Mouse (Mus musculus): Measurements from ENCODE around the gene Smim7. TPM values are rescaled to one million over a fixed set of nuclear protein-coding genes. Genes with fewer than 3 reads are reported as not detected.

Gene Smim7
- total and polyA plus RNA-seq, 3 experiments: 53.7 to 142 (median 114) TPM

- Histone ChIP-seq H3K9ac (ENCODE audit: low read depth, low read length) (no peak overlapping the region), H3K27me3 (ENCODE audit: control insufficient read depth, insufficient read depth, low read length) (no peaks in the 10 kb centered on the region), H3K4me3 (no peak overlapping the region), H3K79me2 (replicated peaks; ENCODE audit: control insufficient read depth, insufficient read depth, low read length) (no peaks in the 10 kb centered on the region), H3K27ac (no peak overlapping the region), H3K4me1 (ENCODE audit: control insufficient read depth, insufficient read depth, low read length) (no peaks in the 10 kb centered on the region), H3K36me3 (ENCODE audit: control insufficient read depth, insufficient read depth, low read length) (no peaks in the 10 kb centered on the region)
- no peak for DNase-seq
- WGBS: 73% methylated on average over 4 of the region's 4 CpGs
- no peak for TF ChIP-seq CTCF (IDR thresholded peaks at IDR 0.05)
- no peak for TF ChIP-seq EP300 (IDR thresholded peaks at IDR 0.05; ENCODE audit: insufficient read depth, low read depth, low read length)
- no peak for TF ChIP-seq POLR2A (IDR thresholded peaks at IDR 0.05; ENCODE audit: insufficient read depth, low read depth, low read length)
- intact Hi-C loops (cut with DNase I): no loop called here
These were observed 15.1 kb downstream of the Smim7 start for GRCm38 (mm10) chr8:72555770-72556169.

- Histone ChIP-seq H3K9ac (ENCODE audit: low read depth, low read length) (peak overlapping the region; percentile 80), H3K79me2 (replicated peaks; ENCODE audit: control insufficient read depth, insufficient read depth, low read length) (peaks cover 8% of the 10 kb centered on the region), H3K4me3 (peak overlapping the region; percentile 65), H3K27me3 (ENCODE audit: control insufficient read depth, insufficient read depth, low read length) (no peaks in the 10 kb centered on the region), H3K36me3 (ENCODE audit: control insufficient read depth, insufficient read depth, low read length) (peaks cover 17% of the 10 kb centered on the region), H3K27ac (peak overlapping the region; percentile 85), H3K4me1 (ENCODE audit: control insufficient read depth, insufficient read depth, low read length) (peaks cover 2% of the 10 kb centered on the region)
- TF ChIP-seq EP300 (IDR thresholded peaks at IDR 0.05; ENCODE audit: insufficient read depth, low read depth, low read length) (no peak), POLR2A (IDR thresholded peaks at IDR 0.05; ENCODE audit: insufficient read depth, low read depth, low read length) (no peak), CTCF (IDR thresholded peaks at IDR 0.05) (no peak)
- intact Hi-C loops (cut with DNase I): loop anchor here (5.0 kb wide), 2 partner anchors 72 to 127 kb away; partner anchors contain the start of genes Cherp and Eps15l1
- 5% methylated on average over 5 of the region's 5 CpGs for WGBS
- peak in 1 of 2 experiments; percentile 21 for DNase-seq
These were observed 21.5 kb downstream of the Smim7 start for GRCm38 (mm10) chr8:72549314-72549892.

- peak overlapping the region; percentile 80 for H3K9ac ChIP-seq (ENCODE audit: low read depth, low read length)
- WGBS: under 1% methylated on average over 44 of the region's 45 CpGs
- peak overlapping the region; percentile 65 for H3K4me3 ChIP-seq
- no peak for TF ChIP-seq CTCF (IDR thresholded peaks at IDR 0.05)
- 0 out of 2 replicates have a peak, but pooled peaks have one; percentile 6 for TF ChIP-seq POLR2A (IDR thresholded peaks at IDR 0.05; ENCODE audit: insufficient read depth, low read depth, low read length)
- no peak for TF ChIP-seq EP300 (IDR thresholded peaks at IDR 0.05; ENCODE audit: insufficient read depth, low read depth, low read length)
- no peak for DNase-seq
- peaks cover 8% of the 10 kb centered on the region for H3K79me2 ChIP-seq (replicated peaks; ENCODE audit: control insufficient read depth, insufficient read depth, low read length)
- no peaks in the 10 kb centered on the region for H3K27me3 ChIP-seq (ENCODE audit: control insufficient read depth, insufficient read depth, low read length)
- H3K4me1 ChIP-seq (ENCODE audit: control insufficient read depth, insufficient read depth, low read length): peaks cover 4% of the 10 kb centered on the region
- peaks cover 17% of the 10 kb centered on the region for H3K36me3 ChIP-seq (ENCODE audit: control insufficient read depth, insufficient read depth, low read length)
- intact Hi-C loops (cut with DNase I): loop anchor here (1.0 to 5.0 kb wide), 4 partner anchors 23 to 126 kb away; partner anchors contain the start of genes Cherp, Eps15l1, Slc35e1 and Smim7
- H3K27ac ChIP-seq: peak overlapping the region; percentile 85
These were observed 22.1 kb downstream of the Smim7 start for GRCm38 (mm10) chr8:72548644-72549313.

- peak; percentile 97 to 100 for DNase-seq
- H3K4me1 ChIP-seq (ENCODE audit: control insufficient read depth, insufficient read depth, low read length): peaks cover 6% of the 10 kb centered on the region
- intact Hi-C loops (cut with DNase I): loop anchor here (1.0 to 5.0 kb wide), 4 partner anchors 23 to 126 kb away; partner anchors contain the start of genes Cherp, Eps15l1, Slc35e1 and Smim7
- no peaks in the 10 kb centered on the region for H3K27me3 ChIP-seq (ENCODE audit: control insufficient read depth, insufficient read depth, low read length)
- H3K36me3 ChIP-seq (ENCODE audit: control insufficient read depth, insufficient read depth, low read length): peaks cover 17% of the 10 kb centered on the region
- WGBS: under 1% methylated on average over 89 of the region's 92 CpGs
- TF ChIP-seq CTCF (IDR thresholded peaks at IDR 0.05) (no peak; the same call in 1 of the 2 replicates), EP300 (IDR thresholded peaks at IDR 0.05; ENCODE audit: insufficient read depth, low read depth, low read length) (0 out of 2 replicates have a peak, but pooled peaks have one; percentile 44), POLR2A (IDR thresholded peaks at IDR 0.05; ENCODE audit: insufficient read depth, low read depth, low read length) (peak; percentile 73)
- H3K9ac ChIP-seq (ENCODE audit: low read depth, low read length): peak within 1 kb of the TSS; percentile 97
- peak within 1 kb of the TSS; percentile 93 for H3K27ac ChIP-seq
- H3K79me2 ChIP-seq (replicated peaks; ENCODE audit: control insufficient read depth, insufficient read depth, low read length): peaks cover 10% of the 10 kb centered on the region
- peak within 1 kb of the TSS; percentile 65 for H3K4me3 ChIP-seq
These were observed 22.9 kb downstream of the Smim7 start, which contains the start of gene Med26 for GRCm38 (mm10) chr8:72547802-72548643. TSS of gene Med26 (minus strand) at chr8:72548270.

- intact Hi-C loops (cut with DNase I): loop anchor here (5.0 kb wide), 2 partner anchors 70 to 125 kb away; partner anchors contain the start of genes Cherp and Eps15l1
- peaks cover 17% of the 10 kb centered on the region for H3K36me3 ChIP-seq (ENCODE audit: control insufficient read depth, insufficient read depth, low read length)
- H3K79me2 ChIP-seq (replicated peaks; ENCODE audit: control insufficient read depth, insufficient read depth, low read length): peaks cover 12% of the 10 kb centered on the region
- peak overlapping the region; percentile 97 for H3K9ac ChIP-seq (ENCODE audit: low read depth, low read length)
- TF ChIP-seq EP300 (IDR thresholded peaks at IDR 0.05; ENCODE audit: insufficient read depth, low read depth, low read length): no peak
- TF ChIP-seq POLR2A (IDR thresholded peaks at IDR 0.05; ENCODE audit: insufficient read depth, low read depth, low read length): no peak
- TF ChIP-seq CTCF (IDR thresholded peaks at IDR 0.05): no peak
- no peaks in the 10 kb centered on the region for H3K27me3 ChIP-seq (ENCODE audit: control insufficient read depth, insufficient read depth, low read length)
- 1% methylated on average over 27 of the region's 27 CpGs for WGBS
- peaks cover 6% of the 10 kb centered on the region for H3K4me1 ChIP-seq (ENCODE audit: control insufficient read depth, insufficient read depth, low read length)
- H3K27ac ChIP-seq: peak overlapping the region; percentile 93
- H3K4me3 ChIP-seq: peak overlapping the region; percentile 65
- DNase-seq: peak in 1 of 2 experiments; percentile 44
These were observed 23.6 kb downstream of the Smim7 start for GRCm38 (mm10) chr8:72547122-72547801.

Measured in heart, adult 2 months (tissue).